Mouse (Mus musculus) adrenal gland, adult (tissue): ENCODE results near the gene Fmnl1.
"Not testable (repeated sequence)": the region's sequence is repeated elsewhere in the genome, so short reads cannot be mapped to it uniquely, and the experiment has no call there.

Experiments used
- DNase-seq, 2 experiments: peaks; one replicate each; pipeline ENCODE4 v3.0.0; 2022 to 2023; ENCODE audit warnings: low spot score in 1 of 2; ENCODE audit not compliant: inconsistent age in 2 of 2

Gene Fmnl1

GRCm38 (mm10) chr11:103217790-103218516 is 47.0 kb downstream of the Fmnl1 start, which contains the start of gene Spata32:
Gene Spata32 (minus strand): TSS chr11:103218432.
- DNase-seq: peak; percentile 72 to 82

- no peak for DNase-seq
These were observed 47.6 kb downstream of the Fmnl1 start for GRCm38 (mm10) chr11:103218517-103218901.

GRCm38 (mm10) chr11:103219259-103219658 is 48.4 kb downstream of the Fmnl1 start:
- no peak for DNase-seq

GRCm38 (mm10) chr11:103219995-103220394 is 49.1 kb downstream of the Fmnl1 start:
- DNase-seq: no peak

GRCm38 (mm10) chr11:103221437-103221836 is 50.5 kb downstream of the Fmnl1 start:
- peak in 1 of 2 experiments; percentile 59 for DNase-seq

GRCm38 (mm10) chr11:103222718-103223117 is 51.8 kb downstream of the Fmnl1 start:
- not testable (repeated sequence) for DNase-seq

- peak in 1 of 2 experiments; percentile 61 for DNase-seq
These were observed 52.5 kb downstream of the Fmnl1 start for GRCm38 (mm10) chr11:103223444-103223843.

GRCm38 (mm10) chr11:103223951-103224456 is 53.1 kb downstream of the Fmnl1 start:
- peak in 1 of 2 experiments; percentile 61 for DNase-seq

GRCm38 (mm10) chr11:103229608-103230007 is 58.7 kb downstream of the Fmnl1 start:
- DNase-seq: no peak

- DNase-seq: no peak
These were observed 59.7 kb downstream of the Fmnl1 start for GRCm38 (mm10) chr11:103230626-103231025.

- DNase-seq: no peak
These were observed 60.5 kb downstream of the Fmnl1 start for GRCm38 (mm10) chr11:103231367-103231766.

- DNase-seq: peak; percentile 83 to 94
These were observed 62.1 kb downstream of the Fmnl1 start for GRCm38 (mm10) chr11:103232966-103233365.

- no peak for DNase-seq
These were observed 63.5 kb downstream of the Fmnl1 start for GRCm38 (mm10) chr11:103234447-103234846.

GRCm38 (mm10) chr11:103235702-103236101 is 64.8 kb downstream of the Fmnl1 start:
- DNase-seq: no peak

GRCm38 (mm10) chr11:103236431-103236830 is 65.5 kb downstream of the Fmnl1 start:
- DNase-seq: no peak

GRCm38 (mm10) chr11:103236903-103237302 is 66.0 kb downstream of the Fmnl1 start:
- DNase-seq: no peak

- DNase-seq: no peak
These were observed 66.8 kb downstream of the Fmnl1 start for GRCm38 (mm10) chr11:103237757-103238156.

- DNase-seq: peak; percentile 52 to 74
These were observed 69.8 kb downstream of the Fmnl1 start for GRCm38 (mm10) chr11:103240740-103241139.

GRCm38 (mm10) chr11:103244856-103245255 is 73.9 kb downstream of the Fmnl1 start:
- no peak for DNase-seq

GRCm38 (mm10) chr11:103246081-103246730 is 75.3 kb downstream of the Fmnl1 start:
- DNase-seq: peak; percentile 84 to 92

- DNase-seq: no peak
These were observed 75.9 kb downstream of the Fmnl1 start for GRCm38 (mm10) chr11:103246731-103247290.
